ENCODE assay signal across 31 mouse cellular contexts in genomic region chr10:87906757-87907307, GRCm38 (mm10).
"Had no signal": no experiment of that assay in that cellular context is flagged by ENCODE, and none has a peak within 500 bp of the region (broad histone marks: within the 10 kb centered on the region; RNA-seq: fewer than 3 reads in every experiment).

No protein-coding gene starts in this region.

- H3K4me1 ChIP-seq: hindbrain, embryonic 12.5 days; hindbrain, embryonic 13.5 days; hindbrain, embryonic 15.5 days; intestine, embryonic 15.5 days; kidney, embryonic 15.5 days had no signal

- H3K9me3 ChIP-seq: heart, embryonic 10.5 days; heart, embryonic 12.5 days; heart, embryonic 13.5 days; heart, embryonic 15.5 days; hindbrain, embryonic 10.5 days; hindbrain, embryonic 12.5 days; hindbrain, embryonic 13.5 days; hindbrain, embryonic 15.5 days; intestine, embryonic 15.5 days; kidney, embryonic 15.5 days had no signal

- H3K9ac ChIP-seq: heart, embryonic 12.5 days; heart, embryonic 13.5 days; heart, embryonic 15.5 days; hindbrain, embryonic 12.5 days; hindbrain, embryonic 13.5 days; hindbrain, embryonic 14.5 days; hindbrain, embryonic 15.5 days; intestine, embryonic 15.5 days; kidney, embryonic 15.5 days had no signal

- H3K27ac ChIP-seq: heart, adult 2 months; heart, embryonic 10.5 days; heart, embryonic 13.5 days; heart, embryonic 15.5 days; hindbrain, embryonic 10.5 days; hindbrain, embryonic 12.5 days; hindbrain, embryonic 13.5 days; hindbrain, embryonic 14.5 days; hindbrain, embryonic 15.5 days; hindbrain, postnatal 0 days; intestine, embryonic 15.5 days; kidney, embryonic 15.5 days; kidney, postnatal 0 days; layer of hippocampus, adult 2 months had no signal

- H3K4me2 ChIP-seq: heart, embryonic 11.5 days; heart, embryonic 12.5 days; heart, embryonic 13.5 days; heart, embryonic 15.5 days; hindbrain, embryonic 12.5 days; hindbrain, embryonic 13.5 days; hindbrain, embryonic 14.5 days; hindbrain, embryonic 15.5 days; intestine, embryonic 15.5 days; kidney, embryonic 15.5 days had no signal

- H3K4me3 ChIP-seq: heart, adult 2 months; heart, embryonic 10.5 days; heart, embryonic 12.5 days; heart, embryonic 13.5 days; heart, embryonic 15.5 days; hindbrain, embryonic 10.5 days; hindbrain, embryonic 12.5 days; hindbrain, embryonic 13.5 days; hindbrain, embryonic 15.5 days; intestine, embryonic 15.5 days; kidney, embryonic 15.5 days; layer of hippocampus, adult 2 months had no signal

- DNase-seq: heart, adult 2 months; heart, postnatal 10 days; heart, postnatal 14 days; heart, postnatal 36 days; heart, postnatal 4 days; kidney, adult 11 months; kidney, adult 18-20 months; kidney, adult 8-10 months; kidney, postnatal 10 days; kidney, postnatal 36 days; layer of hippocampus, adult 9-11 months; layer of hippocampus, postnatal 36 days had no signal

- H3K36me3 ChIP-seq: heart, embryonic 12.5 days; heart, embryonic 13.5 days; heart, embryonic 15.5 days; hindbrain, embryonic 10.5 days; hindbrain, embryonic 12.5 days; hindbrain, embryonic 13.5 days; hindbrain, embryonic 15.5 days; intestine, embryonic 15.5 days; kidney, embryonic 15.5 days had no signal

- ATAC-seq: hindbrain, embryonic 16.5 days; hindbrain, postnatal 0 days; inflammation-experienced regulatory T-cells, adult 6 months; intestine, embryonic 15.5 days; intestine, embryonic 16.5 days; intestine, postnatal 0 days had no signal

- H3K27me3 ChIP-seq: heart, embryonic 12.5 days; heart, embryonic 13.5 days; heart, embryonic 15.5 days; hindbrain, embryonic 12.5 days; hindbrain, embryonic 13.5 days; hindbrain, embryonic 15.5 days; intestine, embryonic 15.5 days; kidney, embryonic 15.5 days had no signal
